Mouse (Mus musculus): Measurements from ENCODE around the gene Tsr1. TPM values are rescaled to one million over a fixed set of nuclear protein-coding genes. Genes with fewer than 3 reads are reported as not detected.
A peak's percentile ranks its signal among the peaks of the same experiment; 100 is the strongest.

Gene Tsr1
- total RNA-seq (2021): 10 to 100 TPM; 22.8 to 26.7 TPM
- long read RNA-seq, experiment 1, transcript Tsr1-201 (15 exons, 3,389 nt): major isoform, 40 of 46 reads
- long read RNA-seq, experiment 1, partial matches to known transcripts: 5 of 46 reads
- long read RNA-seq, experiment 1, other reads (novel, unspliced or antisense): 1 of 46 reads
- long read RNA-seq, experiment 2, transcript Tsr1-201 (15 exons, 3,389 nt): major isoform, 33 of 37 reads
- long read RNA-seq, experiment 2, partial matches to known transcripts: 4 of 37 reads
- long read RNA-seq, experiment 2, other reads (novel, unspliced or antisense): 0 of 37 reads

DNA sequence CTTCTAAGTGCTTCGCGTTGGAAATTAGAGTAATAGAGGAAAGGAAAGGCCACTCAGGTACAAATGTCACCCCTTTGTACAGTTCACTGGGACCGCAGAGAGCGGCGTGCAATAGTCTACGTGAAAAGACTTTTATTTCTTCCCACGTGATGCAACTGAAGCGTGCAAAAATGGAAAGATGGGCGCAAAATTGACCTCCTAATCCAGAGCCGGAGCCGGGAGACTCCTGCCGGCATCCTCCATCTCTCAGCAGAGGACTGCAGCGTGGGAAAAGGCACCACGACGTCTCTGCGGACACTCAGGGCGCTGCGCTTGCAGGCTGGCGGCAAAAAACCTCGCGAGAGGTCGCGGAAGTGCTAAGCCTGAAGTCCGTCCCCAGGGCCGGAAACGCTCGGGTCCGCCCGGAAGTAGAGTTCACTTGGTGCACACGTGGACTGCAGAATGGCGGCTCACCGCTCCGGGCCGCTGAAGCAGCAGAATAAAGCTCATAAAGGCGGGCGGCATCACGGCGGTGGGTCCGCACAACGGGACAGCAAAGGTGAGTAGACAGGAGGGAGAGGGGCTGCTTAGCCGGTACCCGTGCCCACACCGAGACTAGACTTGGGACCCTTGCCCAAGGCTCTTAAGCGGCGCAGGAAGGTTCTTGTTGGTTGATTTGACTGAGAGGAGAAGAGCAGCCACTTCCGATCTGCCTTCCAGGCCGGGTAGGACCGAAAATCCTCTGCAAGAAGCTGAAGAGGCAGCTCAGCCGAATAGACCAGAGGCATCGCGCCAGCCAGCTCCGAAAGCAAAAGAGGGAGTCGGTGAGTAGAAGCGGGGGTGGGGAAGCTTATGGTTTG lies at the start of gene Tsr1:
Tsr1 (plus strand) TSS at position 394 of the 839 bp plus-strand sequence.
- peak; percentile 90 for DNase-seq (ENCODE audit: low spot score)

DNA sequence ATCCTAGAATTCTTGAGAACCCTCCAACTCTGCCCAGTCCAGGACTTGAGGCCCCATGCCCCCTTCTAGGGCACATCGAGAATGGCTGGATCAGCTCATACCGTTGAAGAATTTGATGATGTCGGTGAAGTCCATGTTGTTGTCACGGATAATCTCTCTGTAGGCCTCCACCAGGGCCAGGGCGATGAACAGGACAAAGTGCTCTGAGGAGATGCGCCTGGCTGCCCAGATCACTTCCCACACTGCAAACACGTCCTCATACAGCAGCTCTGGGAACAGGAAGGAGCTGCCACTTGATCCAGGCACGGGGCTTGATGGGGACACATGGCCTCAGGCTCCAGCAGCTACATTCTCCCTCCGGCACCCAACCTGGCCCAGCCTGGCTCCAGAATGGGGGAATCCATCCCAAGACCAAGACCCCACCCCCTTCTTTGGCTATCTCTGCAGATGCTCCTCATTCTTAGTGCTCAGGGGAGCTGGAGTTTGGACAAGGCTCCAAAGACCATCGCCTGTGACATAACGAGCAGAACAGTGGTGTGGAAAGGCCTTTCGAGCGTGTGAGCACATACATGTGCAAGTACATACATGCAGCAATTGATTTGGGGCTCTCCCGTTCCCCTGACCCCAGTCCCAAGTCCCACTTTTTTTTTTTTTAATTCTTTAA lies 46.7 kb upstream of the Tsr1 start:
- DNase-seq (ENCODE audit: low spot score): no peak

DNA sequence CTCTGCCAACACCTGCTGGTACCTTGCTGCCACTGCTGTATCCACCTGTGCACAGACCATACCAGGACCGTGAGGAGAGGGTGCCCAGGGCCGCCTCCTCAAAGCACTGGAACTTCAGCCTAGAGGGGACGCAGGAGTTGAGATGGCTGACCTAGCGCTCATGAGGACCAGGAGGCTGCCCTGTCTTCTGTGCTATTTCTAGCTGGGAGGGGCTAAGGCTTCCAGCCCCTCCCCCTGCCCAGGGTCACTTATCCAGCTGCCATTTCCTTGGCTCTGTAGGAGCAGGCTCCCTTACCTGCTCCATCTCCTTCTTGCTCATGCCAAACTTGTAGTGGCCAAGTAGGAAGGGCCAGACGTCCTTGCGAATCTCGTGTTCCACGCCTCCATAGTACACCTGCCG lies 40.1 kb upstream of the Tsr1 start:
- no peak for DNase-seq (ENCODE audit: low spot score)

DNA sequence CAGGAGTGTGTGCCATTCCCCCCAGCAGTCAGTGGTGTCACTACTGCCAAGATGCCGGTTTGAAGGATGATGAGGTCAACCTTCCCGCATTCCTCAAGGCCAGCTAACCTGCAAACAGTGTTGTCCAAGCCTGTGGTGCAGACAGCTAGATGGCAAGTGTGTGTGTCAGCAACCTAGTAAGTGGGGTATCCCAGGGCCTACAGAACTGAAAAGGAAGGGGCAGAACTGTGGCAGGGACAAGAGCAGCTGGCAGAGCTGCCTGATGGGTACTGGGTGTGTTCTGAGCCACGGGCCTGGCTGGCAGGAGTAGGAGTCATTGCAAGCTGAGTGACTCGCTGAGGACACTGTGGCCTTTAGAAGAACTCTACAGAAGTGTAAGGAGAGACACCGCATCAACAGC lies 35.7 kb upstream of the Tsr1 start:
- DNase-seq (ENCODE audit: low spot score): no peak

DNA sequence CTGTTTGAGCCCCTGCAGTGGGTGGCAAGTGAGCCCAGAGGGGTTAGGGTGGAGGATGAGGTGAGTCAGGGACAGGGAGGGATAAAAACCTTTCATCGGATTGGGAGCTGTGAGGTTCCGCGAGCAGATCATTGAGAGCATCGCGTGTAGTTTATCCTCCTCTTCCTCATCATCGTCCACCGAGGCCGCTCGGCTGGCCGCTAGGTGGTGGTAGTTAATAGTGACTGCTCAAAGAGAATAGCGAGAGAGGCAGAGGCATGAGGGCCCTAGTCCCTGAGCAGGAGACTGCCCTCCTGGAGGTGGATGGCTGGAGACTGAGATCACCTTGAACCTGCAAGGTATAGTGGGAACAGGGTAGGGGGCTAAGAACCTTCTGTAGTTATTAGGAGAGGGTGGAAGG lies 34.4 kb upstream of the Tsr1 start:
- DNase-seq (ENCODE audit: low spot score): peak; percentile 35

DNA sequence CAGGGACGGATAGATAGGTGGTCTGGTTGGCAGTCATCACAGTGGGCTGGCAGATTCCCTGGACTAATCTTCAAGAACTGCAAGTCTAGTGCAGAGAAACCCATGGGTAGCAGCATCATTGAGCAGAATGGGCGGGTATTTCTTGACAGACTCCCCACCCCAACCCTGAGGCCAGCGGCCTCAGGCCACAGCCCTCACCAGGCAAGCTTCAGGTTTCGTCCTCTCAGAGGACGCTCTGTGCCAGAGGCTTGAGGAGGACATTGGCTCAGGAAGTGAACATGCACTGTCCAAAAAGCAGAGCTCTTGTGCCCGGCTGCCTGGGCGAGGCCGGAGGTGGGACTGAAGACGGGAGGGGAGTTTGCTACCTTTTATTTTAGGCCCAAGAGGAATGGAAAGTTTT lies 33.5 kb upstream of the Tsr1 start:
- DNase-seq (ENCODE audit: low spot score): peak; percentile 45

DNA sequence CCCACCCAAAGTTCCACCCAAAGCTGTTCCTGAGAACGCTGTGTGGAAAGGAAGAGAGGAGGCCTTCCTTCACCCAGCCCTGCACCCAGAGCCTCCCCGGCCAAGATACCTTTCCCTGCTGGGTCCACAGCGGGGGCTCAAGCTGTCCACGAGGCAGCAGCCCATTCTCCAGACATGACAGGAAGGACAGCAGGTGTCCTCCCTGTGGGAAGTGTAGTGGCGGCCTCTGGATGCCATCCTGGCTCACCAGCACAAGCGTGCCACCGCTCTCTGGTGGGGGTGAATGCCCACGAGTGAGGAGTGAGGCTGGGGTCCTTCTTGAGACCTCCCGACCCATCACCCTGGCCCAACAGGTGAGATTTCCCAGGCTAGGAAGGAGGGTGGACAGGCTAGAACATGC lies 32.6 kb upstream of the Tsr1 start:
- no peak for DNase-seq (ENCODE audit: low spot score)

DNA sequence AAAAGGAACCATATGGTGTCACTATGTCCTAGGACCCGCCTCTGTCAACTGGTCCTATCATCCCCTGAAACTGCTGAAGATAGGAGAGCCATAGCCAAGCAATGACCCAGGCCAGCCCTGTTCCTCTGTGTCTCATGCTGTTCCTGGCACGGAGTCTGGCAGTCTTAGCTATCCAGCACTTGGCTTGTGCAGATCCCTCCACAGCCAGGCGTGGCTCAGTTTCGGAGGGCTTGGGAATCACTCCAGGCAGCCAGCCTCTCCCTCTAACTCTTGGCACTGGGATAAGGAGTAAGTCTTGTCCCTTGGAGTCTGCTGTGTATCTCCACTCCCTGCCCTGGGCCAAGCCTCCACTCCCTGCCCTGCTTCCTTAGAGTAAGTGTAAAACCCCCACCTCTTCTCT lies 31.2 kb upstream of the Tsr1 start:
- peak; percentile 97 for DNase-seq (ENCODE audit: low spot score)

DNA sequence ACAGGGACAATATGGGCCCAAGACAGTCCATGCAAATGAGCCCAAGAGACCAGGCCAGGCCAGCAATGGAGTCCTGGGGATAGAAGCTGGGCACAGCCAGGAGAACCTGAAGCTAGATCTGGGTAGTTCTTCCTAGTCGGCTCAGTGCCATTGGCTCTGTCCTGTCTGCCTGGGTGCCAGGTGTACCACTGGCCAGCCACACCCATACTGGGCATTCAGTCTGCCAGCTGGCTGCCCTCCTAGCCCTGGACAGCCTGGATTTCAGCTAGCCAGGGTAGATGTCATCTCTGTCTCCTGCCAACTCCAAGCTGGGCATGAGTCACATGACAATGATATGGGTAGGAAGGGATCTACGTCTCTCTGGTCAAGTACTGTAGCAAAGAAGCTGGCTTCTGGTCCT lies 30.7 kb upstream of the Tsr1 start:
- DNase-seq (ENCODE audit: low spot score): peak; percentile 95

DNA sequence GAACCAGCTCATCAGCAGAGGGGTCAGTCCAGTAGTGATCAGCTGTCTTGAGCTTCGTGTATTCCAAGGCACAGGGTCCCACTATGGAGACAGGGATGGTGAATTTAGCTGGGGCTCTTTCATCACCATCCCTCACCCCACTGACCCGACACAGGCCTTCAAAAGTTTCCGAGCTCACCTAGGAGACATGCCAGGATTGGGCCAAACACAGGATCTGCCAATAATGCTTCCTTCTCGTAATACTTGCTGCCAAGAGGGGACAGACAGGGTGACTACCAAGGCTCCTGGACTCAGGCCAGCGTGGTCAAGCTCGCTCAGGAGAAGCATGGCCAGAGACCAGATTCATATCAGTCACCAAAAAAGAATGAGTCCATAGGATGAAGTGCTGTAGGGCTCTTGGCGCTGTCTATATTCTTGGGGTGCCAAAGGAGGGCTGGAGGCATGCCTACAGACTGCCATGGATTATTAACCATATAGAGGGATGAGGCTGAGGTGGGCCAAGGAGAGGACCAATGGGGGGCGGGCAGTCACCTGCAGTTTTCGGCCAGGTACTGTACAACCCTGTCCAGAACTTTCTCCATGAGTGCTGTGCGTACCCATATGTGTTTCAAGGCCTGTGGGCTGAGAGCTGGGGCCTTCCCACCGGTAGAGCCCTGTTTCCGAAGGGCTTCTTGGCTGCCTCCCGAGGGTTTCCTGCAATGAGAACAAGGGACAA lies 29.7 kb upstream of the Tsr1 start:
- DNase-seq (ENCODE audit: low spot score): no peak

DNA sequence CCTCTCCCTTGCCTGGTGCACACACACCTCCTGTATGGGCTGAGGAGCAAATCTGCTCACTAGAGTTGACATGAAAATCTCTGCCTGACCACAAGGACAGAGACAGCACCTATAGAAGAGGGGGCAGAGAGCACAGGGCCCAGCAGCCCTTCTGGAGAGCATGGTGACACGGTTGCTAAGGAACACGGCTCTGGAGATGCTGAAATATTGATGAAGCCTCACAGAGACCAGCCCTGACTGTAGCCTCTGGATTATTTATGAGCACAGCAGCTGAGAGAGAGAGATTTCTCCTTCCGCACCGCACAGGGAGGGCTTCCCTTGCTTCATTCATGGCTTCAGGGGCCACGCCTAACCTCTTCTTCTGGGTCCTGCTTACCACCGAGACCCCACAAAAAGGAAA lies 28.3 kb upstream of the Tsr1 start:
- no peak for DNase-seq (ENCODE audit: low spot score)

DNA sequence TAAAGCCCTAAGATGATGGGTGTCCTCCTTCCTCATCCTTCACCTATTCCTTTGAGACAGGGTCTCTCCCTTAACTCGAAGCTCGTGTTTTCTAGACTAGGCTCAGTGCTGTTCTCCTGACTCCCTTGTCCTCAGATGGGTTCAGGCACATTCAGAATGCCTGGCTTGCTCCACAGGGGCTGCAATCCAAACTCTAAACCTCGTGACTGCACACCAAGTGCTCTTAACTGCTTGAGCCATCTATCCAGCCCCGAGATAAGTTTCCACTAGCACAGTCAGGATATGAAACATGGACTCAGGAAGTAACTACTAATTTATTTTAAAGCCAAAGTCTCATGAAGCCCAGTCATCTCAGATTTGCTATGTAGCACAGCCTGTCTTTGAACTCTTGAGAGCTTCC lies 27.3 kb upstream of the Tsr1 start:
- peak; percentile 76 for DNase-seq (ENCODE audit: low spot score)

DNA sequence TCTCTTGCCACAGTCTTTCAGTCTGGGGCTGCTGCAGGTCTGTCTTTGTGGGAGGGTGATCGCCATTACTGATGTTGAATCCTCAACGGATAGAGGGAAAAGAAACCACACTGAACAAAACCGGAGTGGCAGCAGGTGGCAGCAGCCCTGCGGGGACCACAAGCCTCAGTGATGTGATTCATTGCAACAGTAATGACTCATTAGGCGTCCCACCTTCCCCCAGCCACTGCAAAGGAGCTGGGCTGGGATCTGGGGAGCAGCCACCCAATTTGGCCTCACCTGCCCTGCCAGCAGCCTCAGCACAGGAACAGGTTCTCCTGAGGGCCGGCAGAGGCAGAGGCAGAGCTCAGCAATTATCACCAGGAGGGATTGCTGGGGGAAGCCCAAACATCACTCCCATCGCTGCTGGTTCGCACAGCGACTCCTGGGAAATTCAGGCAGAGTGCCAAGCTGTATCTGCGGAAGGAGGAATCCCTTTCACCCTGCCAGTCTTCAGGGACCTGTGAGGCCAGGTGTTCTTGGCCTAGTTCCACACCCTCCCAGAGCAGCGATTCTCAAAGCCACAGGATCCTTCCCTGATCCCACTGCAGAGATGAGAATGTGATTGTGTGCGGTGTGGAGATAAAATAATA lies 26.8 kb upstream of the Tsr1 start:
- peak; percentile 27 for DNase-seq (ENCODE audit: low spot score)

DNA sequence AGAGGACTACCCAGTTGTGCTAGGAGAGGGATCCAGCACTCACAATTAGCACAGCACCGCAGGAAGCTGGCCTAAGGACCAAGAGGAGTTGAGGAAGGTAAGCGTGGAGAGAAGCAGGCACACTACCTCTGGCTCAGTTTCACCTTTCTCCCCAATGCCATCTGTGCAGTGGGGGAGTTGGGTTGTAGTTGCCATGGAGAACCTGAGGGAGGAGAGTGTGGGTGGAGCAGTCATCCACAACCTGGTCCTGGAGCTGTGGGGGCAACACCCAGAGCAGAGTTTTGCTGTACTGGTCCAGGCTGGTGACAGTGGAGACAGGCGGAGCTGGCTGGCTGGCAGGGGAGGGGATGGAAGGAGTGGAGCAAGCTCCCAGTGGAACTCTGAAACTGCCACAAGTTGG lies 23.2 kb upstream of the Tsr1 start:
- no peak for DNase-seq (ENCODE audit: low spot score)

DNA sequence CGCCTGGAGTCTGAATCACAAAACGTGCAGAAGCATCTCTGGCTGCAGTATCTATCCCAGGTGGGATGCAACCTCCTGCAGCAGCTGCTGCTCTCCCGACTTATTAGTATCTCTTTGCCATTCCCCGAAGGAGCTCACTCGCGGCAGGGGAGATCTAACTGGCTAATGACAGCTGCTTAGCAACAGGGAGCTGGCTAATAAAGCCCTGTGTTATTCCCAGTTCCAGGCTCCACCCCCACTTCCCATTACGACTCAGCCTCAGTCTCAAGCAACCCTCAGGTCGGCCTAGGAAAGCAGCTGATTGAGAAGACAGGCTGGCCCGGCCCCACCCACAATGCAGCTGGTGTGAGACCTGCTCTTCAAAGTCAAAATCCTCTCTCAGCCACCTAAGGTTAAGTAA lies 21.1 kb upstream of the Tsr1 start:
- peak; percentile 33 for DNase-seq (ENCODE audit: low spot score)

DNA sequence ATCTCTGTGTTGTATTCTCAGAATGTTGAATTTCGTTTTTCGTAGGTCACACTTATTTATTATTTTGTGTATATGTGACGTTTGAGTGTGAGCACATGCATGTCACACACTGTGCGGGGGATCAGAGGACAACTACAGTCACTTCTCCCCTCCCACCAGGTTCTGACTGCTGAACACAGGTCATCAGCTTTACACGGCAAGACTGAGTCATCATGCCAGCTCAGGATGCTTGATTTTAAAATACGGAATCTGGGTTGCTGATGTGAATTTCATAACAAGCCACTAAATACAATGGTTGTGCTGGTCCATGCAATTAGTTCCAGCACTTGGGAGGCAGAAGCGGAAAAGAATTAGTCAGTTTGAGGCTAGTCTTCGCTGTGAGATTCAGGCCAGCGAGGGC lies 16.9 kb upstream of the Tsr1 start:
- no peak for DNase-seq (ENCODE audit: low spot score)

DNA sequence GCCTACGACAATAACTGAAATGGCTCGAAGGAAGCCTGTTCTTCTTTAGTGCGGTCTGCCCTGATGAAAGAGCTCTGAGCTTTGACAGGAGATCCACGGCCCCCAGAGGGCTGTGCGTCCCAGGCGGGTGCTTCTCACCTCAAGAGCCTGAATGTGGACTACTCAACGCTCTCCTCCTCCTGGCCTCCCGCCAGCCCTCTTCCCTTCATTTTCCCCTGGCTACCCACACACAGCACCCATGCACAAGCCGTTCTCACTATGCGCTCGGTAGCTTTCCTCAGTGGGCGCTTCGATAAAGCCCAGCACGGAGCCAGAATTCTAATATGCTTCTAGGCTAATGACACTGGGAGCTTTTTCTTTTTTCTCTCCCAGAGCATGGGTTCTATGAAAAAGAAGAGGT lies 15.9 kb upstream of the Tsr1 start:
- no peak for DNase-seq (ENCODE audit: low spot score)

DNA sequence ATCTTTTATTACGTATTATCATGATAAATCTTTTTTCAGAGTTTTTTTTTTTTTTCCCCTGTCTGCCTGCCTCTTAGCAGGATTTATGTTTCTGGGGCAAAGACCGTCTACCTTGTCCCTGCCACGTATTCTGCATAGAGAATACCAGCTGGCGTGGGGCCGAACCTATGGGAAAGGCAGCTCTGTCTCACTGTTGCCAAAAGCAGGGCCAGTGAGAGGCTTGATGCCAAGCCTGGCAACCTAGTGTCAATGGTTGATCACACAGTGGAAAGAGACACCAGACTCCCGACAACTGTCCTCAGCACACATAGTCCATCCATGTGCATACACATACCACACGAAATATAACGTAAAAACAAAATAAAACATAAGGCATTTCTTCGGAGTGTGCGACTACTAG lies 14.8 kb upstream of the Tsr1 start:
- DNase-seq (ENCODE audit: low spot score): peak; percentile 46

DNA sequence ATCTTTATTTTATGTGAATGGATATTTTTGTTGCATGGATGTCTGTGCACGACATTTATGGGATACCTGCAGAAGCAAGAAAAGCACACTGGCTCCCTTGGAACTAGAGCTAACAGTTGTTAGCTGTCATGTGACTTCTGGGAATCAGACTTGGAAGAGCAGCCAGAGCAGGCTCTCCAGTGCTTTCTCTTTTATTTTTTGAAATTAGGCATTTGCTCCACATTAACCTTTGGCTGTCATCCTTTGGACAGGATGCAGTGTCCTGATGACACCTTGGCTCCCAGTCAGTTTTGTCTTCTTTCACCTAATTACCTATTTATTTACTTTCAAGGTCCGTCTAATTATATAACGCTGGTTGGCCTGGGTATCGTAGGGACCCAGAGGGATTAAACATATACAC lies 3.3 kb upstream of the Tsr1 start:
- DNase-seq (ENCODE audit: low spot score): peak; percentile 18

DNA sequence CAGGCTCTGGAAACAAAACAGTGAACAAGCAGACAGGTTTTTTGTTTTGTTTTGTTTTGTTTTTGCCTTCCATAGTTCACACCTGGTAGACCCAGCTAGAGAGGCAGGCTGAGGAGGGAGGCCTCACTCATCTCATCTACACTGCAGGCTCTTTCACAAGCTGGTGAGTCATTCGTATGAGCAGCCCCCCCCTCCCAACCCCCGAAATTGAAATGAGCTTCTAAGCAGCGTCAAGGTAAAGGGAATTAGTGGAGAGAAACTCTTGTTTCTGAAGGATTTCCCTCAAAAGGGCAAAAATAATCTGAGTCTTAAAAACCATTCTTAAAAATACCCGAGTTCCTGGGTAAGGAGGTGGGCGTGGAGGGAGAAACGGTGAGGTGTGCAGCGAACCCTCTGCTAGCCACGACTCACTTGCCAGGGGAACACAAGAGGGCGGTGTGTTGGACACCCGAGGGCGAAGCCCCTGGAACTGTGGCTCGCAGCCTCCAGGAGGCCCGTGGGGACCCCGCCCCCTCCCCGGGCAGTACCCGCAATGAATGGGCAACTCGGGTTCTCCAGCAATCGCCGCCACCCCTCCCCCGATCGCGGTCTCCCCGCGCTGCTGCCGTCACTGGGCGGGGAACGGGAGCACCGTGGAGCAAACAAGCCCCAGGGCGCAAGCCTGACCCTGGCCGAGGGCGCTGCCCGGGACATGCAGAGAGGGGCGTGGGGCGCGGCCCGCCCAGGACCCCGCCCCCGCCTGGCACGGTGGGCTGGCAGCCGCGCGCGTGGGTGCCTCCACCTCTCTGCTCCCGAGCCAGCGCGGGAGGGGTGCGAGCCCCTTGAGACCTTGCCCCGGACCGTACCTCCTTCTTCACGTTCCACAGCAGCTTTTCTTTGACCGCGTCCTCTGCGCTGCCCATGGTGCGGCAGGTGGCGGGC lies 1.6 kb upstream of the Tsr1 start:
- DNase-seq (ENCODE audit: low spot score): peak; percentile 57

Data from gastrocnemius, adult 18-20 months (tissue).